Mouse (Mus musculus) heart, postnatal 0 days (tissue): ENCODE data around the gene Ppp1r14a. TPM values are rescaled to one million over a fixed set of nuclear protein-coding genes. Genes with fewer than 3 reads are reported as not detected.

Experiments
- ATAC-seq: fragments of 200-750 bp; cut with Nextera tagmentation; 2 replicates; pipeline ENCODE4 v1.8.0; 2017; ENCODE audit warnings: low read depth, moderate number of reproducible peaks, moderate library complexity; ENCODE audit not compliant: insufficient read depth
- DNase-seq: peaks from one replicate; pipeline ENCODE4 v3.0.0-alpha.2; 2016; ENCODE audit warnings: low spot score
- H3K27ac ChIP-seq: fragments of 300-500 bp; sonication (generic); 2 replicates; pipeline ENCODE4 v1.5.1; 2014; ENCODE audit warnings: low read depth, mild to moderate bottlenecking
- H3K27me3 ChIP-seq: fragments of 300-500 bp; sonication (generic); 2 replicates; pipeline ENCODE4 v1.6.1; 2014; ENCODE audit warnings: low read length, mixed read lengths; ENCODE audit not compliant: control insufficient read depth, insufficient read depth
- H3K36me3 ChIP-seq: fragments of 300-500 bp; sonication (generic); replicated peaks from 2 replicates; pipeline ENCODE4 v1.6.1; 2014; ENCODE audit warnings: low read length, mixed read lengths; ENCODE audit not compliant: control insufficient read depth, insufficient read depth
- H3K4me1 ChIP-seq: fragments of 300-500 bp; sonication (generic); 2 replicates; pipeline ENCODE4 v1.6.1; 2014; ENCODE audit warnings: antibody characterized with exemption; ENCODE audit not compliant: control insufficient read depth, insufficient read depth
- H3K4me2 ChIP-seq: fragments of 300-500 bp; sonication (generic); 2 replicates; pipeline ENCODE4 v1.6.1; 2014; ENCODE audit warnings: low read depth, mild to moderate bottlenecking, low read length, moderate library complexity
- H3K4me3 ChIP-seq: fragments of 300-500 bp; sonication (generic); 2 replicates; pipeline ENCODE4 v1.5.1; 2014; ENCODE audit warnings: low read depth, low read length
- H3K9ac ChIP-seq: fragments of 300-500 bp; sonication (generic); replicated peaks from 2 replicates; pipeline ENCODE4 v1.6.1; 2014; ENCODE audit warnings: low read depth, low read length, mixed read lengths
- H3K9me3 ChIP-seq: fragments of 300-500 bp; sonication (generic); replicated peaks from 2 replicates; pipeline ENCODE4 v1.6.1; 2016; ENCODE audit warnings: low read length; ENCODE audit not compliant: control insufficient read depth
- CTCF ChIP-seq: IDR thresholded peaks from 2 replicates; pipeline ENCODE4 v1.5.1; 2016; ENCODE audit warnings: antibody characterized with exemption, control low read depth, low read depth
- EP300 ChIP-seq: IDR thresholded peaks from 2 replicates; pipeline ENCODE4 v1.6.1; 2016; ENCODE audit warnings: antibody characterized with exemption, low read depth
- WGBS: fragments of 180-500 bp; shearing (Covaris S2); extraction: QIAGEN DNeasy Blood & Tissue Kit; methylation state at CpG from one replicate; pipeline ENCODE4 v1.1.7; 2014; 5-methylcytosine and 5-hydroxymethylcytosine counted together
- polyA plus RNA-seq: library from polyadenylated mRNA; unstranded; fragments of >200 nt; fragmentation: Nextera tagmentation; extraction: Ambion mirVana; gene quantifications from 2 replicates; pipeline ENCODE4 v1.2.1, GENCODE M21; 2015
- total RNA-seq: library from RNA; depleted of rRNA; stranded (reverse); fragments of >200 nt; gene quantifications from 2 replicates; pipeline ENCODE4 v1.2.3, GENCODE M21; 2014; ENCODE audit warnings: low replicate concordance

Gene Ppp1r14a
- total and polyA plus RNA-seq, 2 experiments from 2014 or later: 17.9 to 61.8 TPM

DNA sequence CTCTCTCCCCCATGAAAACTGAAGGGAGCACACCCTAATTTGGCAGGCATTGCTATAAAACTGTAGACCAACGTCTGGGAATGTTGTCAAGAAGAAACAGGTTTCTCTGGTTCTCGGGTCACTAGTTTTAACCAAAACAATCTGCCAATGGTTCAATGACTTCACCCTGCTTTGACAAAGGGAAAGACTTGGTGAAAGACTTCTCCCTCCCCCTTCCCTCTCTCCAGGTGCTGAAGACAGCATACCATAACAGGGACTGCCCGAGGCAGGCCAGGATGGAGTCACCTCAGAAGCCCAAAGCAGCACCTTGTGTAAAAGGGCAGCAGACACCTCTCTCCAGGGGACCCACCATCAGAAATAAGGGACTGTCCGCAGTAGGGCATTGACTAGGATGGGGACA lies 22.2 kb upstream of the Ppp1r14a start:
- Histone ChIP-seq H3K4me3 (no peak overlapping the region), H3K27me3 (no peaks in the 10 kb centered on the region), H3K9me3 (no peaks in the 10 kb centered on the region), H3K4me2 (no peak overlapping the region), H3K4me1 (peaks cover 17% of the 10 kb centered on the region), H3K9ac (no peak overlapping the region), H3K27ac (no peak overlapping the region), H3K36me3 (no peaks in the 10 kb centered on the region)
- TF ChIP-seq CTCF: no peak
- TF ChIP-seq EP300: no peak
- ATAC-seq: no peak
- DNase-seq: no peak
- 74% methylated on average over 4 of the region's 4 CpGs for WGBS

DNA sequence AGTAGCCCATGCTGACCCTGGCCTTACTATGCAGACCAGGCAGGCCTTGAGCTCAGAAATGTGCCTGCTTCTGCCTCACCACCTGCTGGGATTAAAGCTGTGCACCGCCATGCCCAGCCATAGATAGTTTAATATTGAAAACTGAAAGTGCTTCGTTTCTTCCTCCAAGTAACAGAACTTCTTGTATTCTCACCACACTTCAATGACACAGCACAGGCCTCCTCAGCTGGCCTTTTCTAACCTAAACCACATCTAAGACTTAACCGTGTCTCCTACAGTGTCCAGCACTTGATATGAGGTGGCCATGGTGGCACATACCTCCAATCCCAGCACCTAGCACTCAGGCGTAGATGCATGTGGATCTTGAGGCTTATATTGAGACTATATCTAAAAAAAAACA lies 18.7 kb upstream of the Ppp1r14a start:
- H3K27me3 ChIP-seq: no peaks in the 10 kb centered on the region
- H3K4me1 ChIP-seq: peaks cover 18% of the 10 kb centered on the region
- TF ChIP-seq CTCF: no peak
- TF ChIP-seq EP300: no peak
- DNase-seq (no peak), ATAC-seq (no peak)
- WGBS: 86% methylated on average over 4 of the region's 4 CpGs
- H3K27ac ChIP-seq: no peak overlapping the region
- H3K9me3 ChIP-seq: no peaks in the 10 kb centered on the region
- H3K4me3 ChIP-seq: no peak overlapping the region
- H3K36me3 ChIP-seq: no peaks in the 10 kb centered on the region
- H3K9ac ChIP-seq: no peak overlapping the region
- H3K4me2 ChIP-seq: no peak overlapping the region

DNA sequence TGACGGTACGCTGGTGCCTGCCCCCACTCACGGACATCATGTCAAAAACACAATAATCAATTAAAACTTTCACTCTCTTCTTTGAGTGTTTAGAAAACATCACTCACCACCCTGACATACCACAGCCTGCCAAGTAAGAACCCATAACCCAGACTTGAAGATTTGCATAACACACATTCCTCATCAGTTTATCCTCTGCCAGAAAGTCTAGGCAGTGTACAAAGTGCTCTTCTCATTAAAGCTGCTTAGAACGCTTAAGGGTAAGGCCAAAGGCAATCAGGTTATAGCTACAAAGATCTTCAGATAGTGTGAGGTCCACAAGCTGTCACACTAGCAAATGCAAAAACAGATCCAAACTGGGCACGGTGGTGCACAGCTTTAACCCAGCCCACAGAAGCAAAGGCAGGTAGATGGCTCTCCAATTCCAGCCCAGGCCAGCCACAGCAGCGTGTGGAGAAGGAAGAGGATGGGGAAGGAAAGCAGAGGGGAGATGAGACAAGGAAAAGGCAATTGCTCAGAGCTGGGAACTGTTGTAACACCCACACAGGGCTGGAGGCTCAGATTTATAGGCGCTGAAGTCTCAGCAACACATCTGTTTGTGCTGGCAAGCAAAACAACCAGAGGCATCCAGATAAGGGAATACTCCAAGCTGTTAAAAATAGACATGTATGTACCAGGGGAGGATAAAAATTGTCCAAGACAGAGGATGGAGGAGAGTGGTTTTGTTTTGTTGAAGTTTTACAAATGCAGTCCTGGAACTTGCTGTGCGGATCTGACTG lies 17.2 kb upstream of the Ppp1r14a start:
- Histone ChIP-seq H3K9ac (peak overlapping the region; percentile 42), H3K4me3 (no peak overlapping the region), H3K27ac (peak overlapping the region; percentile 88), H3K27me3 (no peaks in the 10 kb centered on the region), H3K36me3 (no peaks in the 10 kb centered on the region), H3K4me2 (peak overlapping the region; percentile 40), H3K9me3 (no peaks in the 10 kb centered on the region), H3K4me1 (peaks cover 23% of the 10 kb centered on the region)
- ATAC-seq: peak; percentile 86
- peak; percentile 64 for DNase-seq
- 34% methylated on average over 8 of the region's 8 CpGs for WGBS
- TF ChIP-seq EP300: no peak
- TF ChIP-seq CTCF: no peak

DNA sequence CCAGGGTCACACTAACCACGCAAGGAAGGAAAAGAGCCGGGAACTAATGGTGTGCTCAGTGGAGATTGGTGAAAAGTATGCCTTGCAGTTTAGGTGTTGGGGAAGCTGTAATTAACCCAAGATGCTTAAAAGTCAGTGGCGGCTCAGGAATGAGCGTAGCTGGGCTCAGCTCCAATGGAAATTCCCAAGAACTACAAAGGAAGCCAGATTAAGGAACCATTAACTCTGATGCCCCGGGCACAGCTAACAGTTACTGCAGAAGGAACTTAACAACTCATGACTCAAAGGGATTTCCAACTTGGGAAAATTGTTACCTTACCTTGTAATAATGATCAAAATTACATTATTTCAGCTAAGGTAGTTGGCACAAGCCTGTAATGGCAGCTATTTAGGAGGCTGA lies 12.4 kb upstream of the Ppp1r14a start:
- Histone ChIP-seq H3K9ac (no peak overlapping the region), H3K27ac (no peak overlapping the region), H3K27me3 (no peaks in the 10 kb centered on the region), H3K4me3 (no peak overlapping the region), H3K9me3 (no peaks in the 10 kb centered on the region), H3K36me3 (no peaks in the 10 kb centered on the region), H3K4me2 (no peak overlapping the region), H3K4me1 (peaks cover 36% of the 10 kb centered on the region)
- 40% methylated on average over 5 of the region's 5 CpGs for WGBS
- no peak for ATAC-seq
- TF ChIP-seq EP300 (no peak), CTCF (no peak)
- no peak for DNase-seq

DNA sequence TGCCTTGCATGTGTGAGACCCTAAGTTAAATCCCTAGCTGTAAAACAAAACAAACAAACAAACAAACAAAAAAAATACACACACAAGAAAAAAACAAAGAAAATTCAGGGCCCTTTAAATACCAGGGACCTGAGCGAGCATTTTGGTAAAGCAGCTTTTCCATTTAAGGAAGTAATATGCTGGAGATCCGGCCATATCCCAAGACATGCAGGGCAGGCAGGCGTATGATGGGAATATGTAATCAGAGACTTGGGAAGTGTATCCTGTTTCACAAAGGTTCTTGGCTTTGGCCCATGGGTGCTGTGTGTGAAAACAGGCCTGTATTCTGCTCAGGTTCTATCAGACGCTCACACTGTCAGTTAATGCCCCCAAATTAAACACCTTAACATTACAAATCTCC lies 11.6 kb upstream of the Ppp1r14a start:
- no peak overlapping the region for H3K9ac ChIP-seq
- H3K9me3 ChIP-seq: no peaks in the 10 kb centered on the region
- no peaks in the 10 kb centered on the region for H3K36me3 ChIP-seq
- WGBS: 64% methylated on average over 4 of the region's 4 CpGs
- no peak overlapping the region for H3K4me3 ChIP-seq
- no peaks in the 10 kb centered on the region; the same call in 1 of the 2 replicates for H3K27me3 ChIP-seq
- no peak for DNase-seq
- no peak for TF ChIP-seq CTCF
- no peak for TF ChIP-seq EP300
- ATAC-seq: no peak
- peaks cover 36% of the 10 kb centered on the region for H3K4me1 ChIP-seq
- no peak overlapping the region for H3K27ac ChIP-seq
- H3K4me2 ChIP-seq: no peak overlapping the region

DNA sequence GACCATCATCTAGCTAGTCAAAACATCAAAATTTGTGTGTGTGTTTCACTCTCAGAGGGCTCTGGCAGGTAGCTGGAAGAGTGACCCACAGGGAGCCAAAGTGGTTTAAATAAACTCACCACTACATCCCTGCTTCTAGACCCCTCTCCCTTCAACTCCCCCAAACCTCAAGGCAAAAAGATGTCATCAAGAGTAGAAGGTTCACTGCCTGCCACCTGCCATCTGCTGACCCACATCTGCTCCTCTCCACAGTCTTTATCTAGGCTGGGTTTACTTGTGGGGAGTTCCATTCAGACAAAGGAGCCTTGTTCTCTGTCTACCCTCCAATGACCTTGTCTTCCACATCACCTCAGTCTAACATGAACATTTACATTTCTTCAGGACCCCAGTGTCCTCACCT lies 9.8 kb upstream of the Ppp1r14a start:
- Histone ChIP-seq H3K4me3 (no peak overlapping the region), H3K9me3 (no peaks in the 10 kb centered on the region), H3K27ac (peak overlapping the region; percentile 1; the same call in 1 of the 2 replicates), H3K36me3 (no peaks in the 10 kb centered on the region), H3K4me2 (no peak overlapping the region; the same call in 1 of the 2 replicates), H3K4me1 (peaks cover 31% of the 10 kb centered on the region), H3K9ac (no peak overlapping the region), H3K27me3 (no peaks in the 10 kb centered on the region; the same call in 1 of the 2 replicates)
- TF ChIP-seq CTCF (no peak), EP300 (no peak)
- DNase-seq: no peak
- no peak for ATAC-seq
